Mouse (Mus musculus) cerebral cortex, adult 2 months (tissue): ENCODE results near the gene Kif1b.

ENCODE experiments used
- WGBS: fragments of 180-500 bp; shearing (Covaris S2); methylation state at CpG from one replicate; pipeline ENCODE4 v1.1.7; 2018; 5-methylcytosine and 5-hydroxymethylcytosine counted together

The Kif1b gene

DNA sequence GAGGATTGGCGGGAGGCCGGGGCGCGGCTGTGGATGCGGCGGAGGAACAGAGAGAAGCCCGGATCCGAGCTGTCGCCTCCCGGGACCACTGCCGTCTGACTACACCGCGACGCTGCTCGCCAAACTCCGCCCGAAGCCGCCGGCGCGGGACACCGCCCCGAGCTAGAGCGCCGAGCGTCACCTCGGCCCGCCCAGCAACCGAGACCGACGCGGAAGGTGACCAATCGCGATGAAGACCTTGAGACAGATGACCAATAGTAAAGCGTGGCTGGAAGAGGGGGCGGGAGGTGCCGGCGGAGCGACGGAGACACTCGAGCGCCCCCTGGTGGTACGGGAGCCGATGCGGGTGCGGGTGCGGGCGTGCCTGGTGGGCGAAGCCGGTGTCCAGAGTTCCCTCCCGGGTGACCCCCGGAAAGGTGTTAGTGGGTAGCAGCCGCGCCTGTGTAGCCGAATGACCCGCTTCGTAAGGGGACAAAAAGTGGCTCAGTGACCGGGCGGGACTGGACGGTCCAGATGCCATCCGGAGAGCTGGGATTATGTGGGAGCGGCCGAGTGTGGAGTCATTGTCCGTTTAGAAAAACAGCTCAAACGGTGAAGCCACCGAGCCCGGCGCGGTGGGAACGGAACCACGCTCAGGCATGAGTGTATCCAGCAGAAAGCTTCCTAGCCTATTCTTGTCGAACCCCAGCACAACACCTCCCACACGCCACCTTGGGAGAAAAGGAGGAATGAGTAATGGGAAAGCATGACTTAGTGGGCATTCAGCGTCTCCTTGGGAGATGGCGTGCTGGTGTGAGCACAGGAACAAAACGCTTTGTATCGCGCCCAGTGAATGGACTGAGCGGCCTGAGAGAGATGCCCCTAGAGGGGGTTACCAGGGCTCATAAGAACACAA is at the start of gene Kif1b:
TSS of gene Kif1b (minus strand) at position 98 of the 895 bp plus-strand sequence.
- WGBS = under 1% methylated on average over 79 of the region's 79 CpGs

DNA sequence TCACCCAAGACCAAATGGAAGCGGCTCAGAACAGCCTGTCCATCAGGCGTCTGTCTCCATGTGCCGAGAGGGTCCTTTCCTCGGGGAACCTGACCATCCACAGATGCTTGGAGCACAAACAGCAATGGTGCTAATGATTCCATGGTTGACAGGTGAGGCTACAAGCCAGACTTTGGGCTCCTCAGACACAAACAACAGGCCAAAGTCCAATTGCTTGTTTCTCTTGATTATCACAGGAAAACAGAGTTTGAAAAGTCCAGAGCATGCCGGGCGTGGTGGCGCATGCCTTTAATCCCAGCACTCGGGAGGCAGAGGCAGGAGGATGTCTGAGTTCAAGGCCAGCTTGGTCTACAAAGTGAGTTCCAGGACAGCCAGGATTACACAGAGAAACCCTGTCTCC is 47.2 kb upstream of the Kif1b start:
- 95% methylated on average over 8 of the region's 8 CpGs for WGBS

DNA sequence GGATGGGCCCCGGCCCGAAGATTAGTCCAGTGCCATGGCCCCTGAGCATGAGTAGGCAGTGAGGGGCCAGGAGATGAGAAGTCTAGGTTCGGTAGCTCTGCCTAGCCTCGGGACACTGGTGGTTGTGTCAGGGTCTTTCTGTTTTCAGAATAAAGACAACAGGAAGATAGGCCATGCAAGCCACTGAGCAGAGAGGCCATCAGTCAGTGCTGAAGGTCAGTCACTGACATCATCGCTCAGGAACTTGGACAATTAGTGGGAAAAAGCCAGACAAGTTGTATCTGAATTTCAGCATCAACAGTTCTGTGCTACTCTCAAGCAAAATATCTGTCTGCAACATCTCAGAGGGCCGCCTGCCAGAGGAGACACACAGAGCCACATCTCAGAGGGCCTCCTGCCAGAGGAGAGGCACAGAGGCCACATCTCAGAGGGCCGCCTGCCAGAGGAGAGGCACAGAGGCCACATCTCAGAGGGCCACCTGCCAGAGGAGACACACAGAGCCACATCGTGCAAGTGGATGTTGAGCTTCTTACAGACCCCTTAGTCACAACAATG is 44.2 kb upstream of the Kif1b start:
- 80% methylated on average over 8 of the region's 8 CpGs for WGBS

DNA sequence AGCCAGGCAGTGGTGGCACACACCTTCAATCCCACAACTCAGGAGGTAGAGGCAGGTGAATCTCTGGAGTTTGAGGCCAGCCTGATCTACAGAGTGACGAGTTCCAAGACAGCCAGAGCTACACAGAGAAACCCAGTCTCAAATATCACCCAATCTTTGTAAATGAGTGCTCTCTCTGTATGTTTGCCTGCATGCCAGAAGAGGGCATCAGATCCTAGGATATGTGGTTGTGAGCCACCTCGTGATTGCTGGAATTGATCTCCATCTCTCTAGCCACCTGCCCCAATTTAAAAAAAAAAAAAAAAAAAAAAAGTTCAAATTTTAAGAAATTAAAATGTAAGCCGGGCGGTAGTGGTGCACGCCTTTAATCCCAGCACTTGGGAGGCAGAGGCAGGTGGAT is 41.5 kb upstream of the Kif1b start:
- 71% methylated on average over 5 of the region's 5 CpGs for WGBS

DNA sequence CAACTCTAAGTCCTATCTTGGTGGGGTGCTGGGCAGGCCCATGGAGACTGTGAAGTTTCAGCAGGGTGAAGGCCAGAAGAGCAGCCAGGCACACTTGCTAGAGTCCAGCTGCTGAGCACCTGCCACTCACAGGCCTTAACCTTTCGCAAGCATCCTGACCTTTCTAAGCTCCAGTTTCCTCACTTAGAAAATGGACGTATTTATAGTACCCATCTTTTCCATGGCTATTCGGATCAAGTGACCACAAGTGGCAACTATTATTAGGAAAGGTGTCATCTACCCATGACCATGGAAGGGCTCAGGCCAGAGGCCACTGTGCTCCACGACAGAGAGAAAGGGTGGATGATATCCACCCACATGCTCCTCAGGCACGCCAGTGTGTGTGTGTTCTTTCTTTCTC is 38.4 kb upstream of the Kif1b start:
- WGBS = 65% methylated on average over 5 of the region's 5 CpGs

DNA sequence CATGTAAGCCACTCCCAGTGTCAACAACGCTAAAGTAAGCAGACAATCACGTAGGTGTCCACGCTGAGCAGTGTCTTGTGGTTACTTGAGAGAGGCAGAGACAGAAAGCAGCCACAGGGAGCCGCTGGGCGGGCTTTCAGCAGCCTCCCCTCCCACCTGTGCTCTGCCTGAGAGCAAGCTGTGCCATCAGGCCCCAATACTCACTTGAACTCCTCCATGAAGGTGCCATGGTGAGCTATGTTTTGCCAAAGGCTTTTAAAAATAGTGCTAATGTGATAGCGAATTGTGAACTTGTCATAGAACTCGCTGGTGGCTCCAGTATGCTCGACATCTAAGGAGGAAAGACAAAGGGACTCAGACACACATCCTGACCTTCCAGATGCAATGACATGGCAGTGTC is 36.8 kb upstream of the Kif1b start:
- 49% methylated on average over 8 of the region's 8 CpGs for WGBS

DNA sequence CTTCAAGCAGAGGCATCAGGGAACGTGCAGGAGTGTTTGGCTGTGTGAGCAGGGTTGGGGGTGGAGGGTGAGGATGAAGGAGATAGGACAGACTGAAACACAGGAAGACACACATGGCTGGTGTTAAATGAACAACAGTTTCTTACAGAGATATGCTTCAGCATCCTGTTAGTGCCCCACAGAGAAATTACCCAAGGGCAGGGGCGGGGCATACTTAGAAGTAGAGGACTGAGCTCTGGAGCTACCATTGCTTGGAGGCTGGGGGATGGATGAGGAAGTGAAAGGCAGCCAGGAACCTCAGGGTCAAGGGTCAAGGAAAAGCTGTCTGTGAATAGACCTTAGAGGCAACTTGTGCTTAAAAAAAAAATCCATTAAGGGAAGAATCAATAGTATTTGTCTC is 33.2 kb upstream of the Kif1b start:
- 54% methylated on average over 2 of the region's 2 CpGs for WGBS

DNA sequence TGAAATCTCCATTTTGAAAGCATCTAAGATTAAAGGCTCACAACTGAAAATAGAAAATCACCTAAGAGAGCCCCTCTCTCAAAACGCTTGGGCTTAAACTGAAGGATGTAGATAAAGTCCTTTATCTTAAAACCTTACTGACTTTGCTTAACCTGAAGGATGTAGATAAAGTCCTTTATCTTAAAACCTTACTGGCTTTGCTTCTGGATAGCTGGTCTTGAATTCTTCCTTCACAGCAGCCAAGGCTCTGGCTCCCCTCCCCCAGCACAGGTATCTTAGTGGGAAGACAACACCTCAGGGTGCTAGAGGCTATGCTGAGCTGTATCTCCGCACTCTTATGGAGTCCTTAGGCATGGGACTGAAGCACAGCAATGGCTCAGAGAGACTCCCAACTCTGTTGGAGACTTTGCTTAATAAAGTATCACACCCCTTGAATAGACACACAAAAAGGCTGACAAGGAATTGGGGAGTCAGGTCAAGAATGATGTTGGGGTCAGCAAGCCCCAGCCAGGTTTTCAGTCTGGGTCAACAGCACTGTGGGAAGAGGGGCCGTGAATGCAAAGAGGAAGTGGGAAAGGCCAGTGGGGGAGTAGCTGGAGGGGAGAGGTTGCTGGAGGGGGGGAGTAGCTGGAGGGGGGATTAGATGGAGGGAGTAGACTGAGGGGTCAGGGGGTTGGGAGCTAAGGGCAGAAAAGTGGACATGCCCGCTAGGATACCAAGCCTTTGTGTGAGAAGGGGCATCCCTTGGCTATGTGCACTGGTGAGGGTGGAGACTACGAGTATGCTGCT is 32.1 kb upstream of the Kif1b start:
- 79% methylated on average over 5 of the region's 5 CpGs for WGBS

DNA sequence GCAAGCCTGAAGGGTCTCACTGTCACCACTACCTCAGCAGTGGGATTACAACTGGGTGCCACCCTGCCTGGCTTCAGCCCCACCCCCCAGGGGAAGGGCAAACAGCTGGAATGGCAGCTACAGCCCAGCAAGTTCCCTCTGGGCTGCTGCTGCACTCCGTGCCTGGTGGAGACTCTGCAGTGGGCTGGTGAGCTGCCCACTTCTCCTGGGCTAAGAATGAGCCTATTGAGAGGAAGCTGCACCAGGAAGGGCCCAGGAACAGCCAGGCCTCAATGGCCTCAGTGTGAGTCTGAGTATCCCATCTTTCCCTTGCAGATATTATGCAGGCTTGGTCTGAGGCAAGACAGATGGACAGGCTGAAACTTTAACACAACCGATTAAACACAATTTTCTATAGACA is 30.6 kb upstream of the Kif1b start:
- 50% methylated on average over 2 of the region's 2 CpGs for WGBS

DNA sequence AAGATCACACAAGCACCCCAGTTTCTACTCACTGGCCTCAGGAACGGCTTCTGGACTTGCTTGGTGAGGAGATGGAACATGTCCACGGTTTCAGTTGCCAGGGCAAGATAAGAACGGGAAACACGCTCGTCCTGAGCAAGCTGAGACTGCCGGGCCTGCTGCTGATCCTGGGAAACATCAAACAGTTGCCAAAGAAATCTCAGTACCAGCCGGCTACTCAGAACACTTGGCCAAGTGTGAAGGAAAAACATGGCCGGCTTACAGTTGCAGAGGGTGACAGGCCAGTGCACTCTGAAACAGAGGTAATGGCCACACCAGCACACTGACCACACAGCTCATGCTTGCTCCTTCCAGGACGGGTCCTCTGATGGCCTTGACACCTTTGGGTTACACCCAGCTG is 29.9 kb upstream of the Kif1b start:
- WGBS = 42% methylated on average over 9 of the region's 9 CpGs

DNA sequence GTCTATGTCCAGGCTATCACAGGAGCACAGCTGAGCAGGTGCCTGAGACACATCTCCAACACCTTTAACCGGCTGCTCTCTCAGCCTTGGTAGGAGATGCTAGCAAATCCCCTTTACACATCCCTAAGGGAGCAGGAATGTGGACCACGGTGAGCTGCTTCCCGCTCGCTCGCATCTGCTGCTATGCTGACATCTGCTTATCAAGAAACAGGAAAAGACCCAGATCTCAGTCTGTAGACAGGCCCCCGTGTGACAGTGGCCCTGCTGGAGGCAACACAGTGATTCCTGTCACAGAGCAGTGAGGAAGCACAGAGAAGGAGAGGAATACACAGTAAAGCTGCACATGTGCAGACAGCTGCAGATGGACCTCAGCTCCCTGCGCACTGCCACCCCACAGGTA is 28.8 kb upstream of the Kif1b start:
- WGBS = 59% methylated on average over 7 of the region's 7 CpGs

DNA sequence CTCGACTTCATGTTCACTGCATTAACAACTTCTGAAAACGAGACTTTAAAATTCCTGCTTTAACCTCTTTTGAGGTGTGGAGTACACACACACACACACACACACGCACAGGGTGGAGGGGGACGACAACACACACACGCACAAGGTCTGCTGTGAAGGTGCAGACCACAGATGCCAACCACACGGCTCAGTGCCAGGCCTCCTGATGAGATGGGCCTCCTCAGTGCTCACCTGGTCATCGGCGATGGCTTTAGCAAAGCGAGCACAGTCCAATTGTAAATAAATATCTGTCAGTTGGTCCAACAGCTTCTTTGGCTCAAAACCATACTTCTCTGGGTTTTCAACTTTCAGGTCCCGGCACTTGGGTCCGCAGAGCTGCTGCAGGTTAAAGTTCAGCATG is 27.4 kb upstream of the Kif1b start:
- 93% methylated on average over 11 of the region's 11 CpGs for WGBS

DNA sequence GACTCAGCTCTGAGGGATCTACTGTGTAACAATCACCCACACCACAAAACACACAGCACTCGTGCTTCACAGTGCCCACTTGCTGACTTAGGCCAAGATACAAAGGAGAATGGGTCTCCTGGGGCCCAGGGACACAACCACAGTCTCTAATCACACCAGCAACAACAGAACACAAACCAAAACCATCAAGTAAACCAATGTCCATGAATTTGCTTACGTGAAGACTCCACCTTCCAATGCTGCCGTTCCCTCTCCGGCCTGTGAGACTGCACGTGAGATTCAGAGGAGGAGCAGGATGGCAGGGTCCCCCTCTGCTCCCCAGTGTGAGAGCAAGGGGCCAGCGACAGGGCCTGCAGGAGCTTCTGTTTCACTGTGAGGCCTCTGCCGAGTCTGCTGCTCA is 25.2 kb upstream of the Kif1b start:
- 80% methylated on average over 7 of the region's 7 CpGs for WGBS

DNA sequence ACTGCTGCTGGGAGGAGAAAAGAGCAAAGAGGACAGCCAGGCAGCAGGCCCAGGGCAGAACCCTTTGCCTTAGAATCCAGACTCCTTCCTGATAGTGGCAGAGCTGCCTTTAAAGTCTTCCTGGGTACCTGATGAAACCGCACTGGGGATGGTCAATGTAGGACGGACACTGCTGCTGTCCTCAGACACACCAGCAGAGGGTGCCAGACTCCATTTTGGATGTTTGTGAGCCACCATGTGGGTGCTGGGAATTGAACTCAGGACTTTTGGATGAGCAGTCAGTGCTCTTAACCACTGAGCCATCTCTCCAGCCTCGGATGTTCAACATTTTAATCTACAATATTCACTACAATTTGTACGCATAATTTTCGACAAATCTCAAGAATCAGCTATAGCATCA is 23.0 kb upstream of the Kif1b start:
- 96% methylated on average over 5 of the region's 5 CpGs for WGBS

DNA sequence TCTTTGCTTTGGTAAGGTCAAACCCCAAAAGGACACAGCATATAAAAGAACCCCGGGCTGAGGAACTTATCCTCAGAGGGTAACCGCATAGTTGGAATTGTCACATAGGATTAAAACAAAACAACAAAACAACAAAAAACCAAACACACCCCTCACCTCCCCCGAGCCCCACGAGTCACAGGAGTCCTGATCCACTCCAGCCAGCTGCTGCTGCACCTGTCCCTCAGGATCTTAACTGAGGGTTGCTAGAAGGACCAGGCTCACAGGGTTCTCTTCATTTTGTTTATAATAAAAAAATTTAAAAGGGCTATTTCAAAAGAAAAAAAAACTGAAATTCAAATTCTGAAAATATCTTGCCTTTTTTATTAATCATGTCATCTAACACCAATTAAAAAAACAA is 21.2 kb upstream of the Kif1b start:
- 78% methylated on average over 4 of the region's 4 CpGs for WGBS

DNA sequence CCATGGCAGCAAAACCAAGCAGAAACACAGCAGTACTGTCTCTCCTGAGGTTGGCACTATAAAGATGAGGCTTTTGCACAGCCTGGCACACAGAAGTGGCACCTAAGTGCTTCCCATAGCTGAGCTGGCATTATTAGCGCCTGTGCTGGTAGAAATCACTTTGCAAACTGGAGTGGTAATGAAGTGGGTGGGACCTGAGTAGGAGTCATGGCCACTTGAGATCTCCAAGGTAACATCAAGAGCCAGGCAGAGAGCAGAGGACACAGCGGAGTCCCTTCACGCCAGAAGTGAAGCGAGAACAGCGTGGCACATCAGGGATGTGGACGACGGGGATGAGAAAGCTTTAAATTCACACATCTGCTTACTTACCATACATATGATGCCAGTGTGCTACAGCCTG is 19.8 kb upstream of the Kif1b start:
- 91% methylated on average over 7 of the region's 7 CpGs for WGBS

DNA sequence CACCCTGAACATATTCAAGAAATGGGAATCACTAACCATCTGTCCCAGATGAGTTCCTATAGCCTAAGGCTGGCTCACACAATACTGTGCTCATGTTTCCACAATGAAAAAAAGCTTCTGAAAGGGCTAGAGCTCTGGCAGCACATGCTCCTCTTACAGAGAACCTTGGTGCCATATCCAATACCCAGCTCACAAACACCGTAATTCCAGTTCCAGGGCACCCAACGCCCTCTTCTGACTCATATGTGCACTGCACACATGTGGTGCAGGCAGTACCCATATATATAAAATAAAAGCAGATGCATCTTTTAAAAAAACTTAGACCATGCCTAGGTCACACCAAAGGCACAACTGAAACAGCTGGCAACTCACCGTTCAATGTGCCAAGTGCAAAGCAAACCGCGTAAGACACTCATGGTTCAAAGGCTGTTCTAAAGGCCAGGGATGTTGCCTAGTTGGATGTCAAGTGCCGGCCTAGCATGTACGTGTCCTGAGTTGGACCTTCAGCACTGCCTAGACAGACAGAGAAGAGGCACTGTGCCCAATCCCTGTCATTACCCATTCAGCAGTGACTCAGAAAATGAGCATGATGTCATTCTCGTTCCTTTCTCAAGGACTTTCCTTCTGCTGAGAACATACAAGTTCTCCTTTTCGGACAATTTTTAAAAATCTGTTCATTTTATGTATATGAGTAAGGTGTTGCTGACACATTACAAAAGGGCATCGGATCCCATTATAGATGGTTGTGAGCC is 18.1 kb upstream of the Kif1b start:
- 59% methylated on average over 10 of the region's 10 CpGs for WGBS

DNA sequence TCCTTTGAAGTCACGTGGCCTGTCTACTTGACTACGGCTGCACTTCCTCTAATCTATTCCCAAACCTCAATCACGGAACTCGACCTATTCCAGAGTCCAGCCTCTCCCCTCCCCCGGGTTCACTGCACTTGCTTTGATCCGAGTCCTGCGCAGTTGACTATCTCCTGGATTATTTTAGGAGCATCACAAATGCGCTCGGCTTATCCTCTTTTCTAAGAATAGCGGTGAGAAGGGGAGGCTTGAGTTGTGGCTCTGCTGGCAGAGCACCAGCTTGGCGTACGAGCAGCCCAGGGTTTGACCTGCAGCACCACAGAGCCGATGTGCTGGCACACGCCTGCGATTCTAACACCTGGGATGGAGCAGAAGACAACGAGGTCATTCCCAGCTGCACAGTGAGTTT is 16.2 kb upstream of the Kif1b start:
- WGBS = 54% methylated on average over 16 of the region's 16 CpGs

DNA sequence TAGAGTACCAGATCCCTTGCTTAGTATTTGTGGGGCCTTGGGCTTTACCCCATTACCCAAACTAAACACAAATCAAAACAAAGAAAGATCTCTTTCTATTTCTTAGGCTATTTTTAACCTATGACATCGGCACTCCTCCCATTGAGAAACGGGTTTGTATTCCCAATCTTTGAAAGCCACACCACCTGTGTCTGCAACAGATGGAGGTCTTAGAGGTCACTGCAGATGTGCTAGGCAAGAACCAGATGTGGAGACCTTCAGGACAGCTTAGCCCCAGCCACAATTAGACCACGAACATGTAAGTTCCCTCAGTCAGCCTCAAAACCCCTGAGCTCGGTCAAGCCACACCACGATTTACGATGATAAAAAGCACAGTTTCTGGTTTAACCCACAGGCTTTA is 15.2 kb upstream of the Kif1b start:
- WGBS = 81% methylated on average over 6 of the region's 6 CpGs

DNA sequence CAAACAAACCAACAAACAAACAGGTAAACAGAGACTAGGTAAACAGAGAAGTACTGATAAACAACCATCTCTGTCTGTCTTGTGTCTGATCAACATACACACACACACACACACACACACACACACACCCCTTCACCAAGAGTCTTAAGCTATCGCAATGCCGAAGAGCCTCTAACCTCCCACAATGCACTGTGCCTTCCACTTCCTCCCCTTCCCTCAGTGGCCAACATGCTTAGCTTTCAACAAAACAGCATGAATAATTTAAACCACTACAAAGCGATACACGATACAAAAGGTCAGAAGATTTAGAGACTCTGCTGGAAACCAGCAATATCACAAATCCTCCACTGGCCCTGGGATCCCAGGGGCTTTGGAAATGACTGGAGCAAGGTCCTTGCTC is 14.8 kb upstream of the Kif1b start:
- 69% methylated on average over 4 of the region's 4 CpGs for WGBS

DNA sequence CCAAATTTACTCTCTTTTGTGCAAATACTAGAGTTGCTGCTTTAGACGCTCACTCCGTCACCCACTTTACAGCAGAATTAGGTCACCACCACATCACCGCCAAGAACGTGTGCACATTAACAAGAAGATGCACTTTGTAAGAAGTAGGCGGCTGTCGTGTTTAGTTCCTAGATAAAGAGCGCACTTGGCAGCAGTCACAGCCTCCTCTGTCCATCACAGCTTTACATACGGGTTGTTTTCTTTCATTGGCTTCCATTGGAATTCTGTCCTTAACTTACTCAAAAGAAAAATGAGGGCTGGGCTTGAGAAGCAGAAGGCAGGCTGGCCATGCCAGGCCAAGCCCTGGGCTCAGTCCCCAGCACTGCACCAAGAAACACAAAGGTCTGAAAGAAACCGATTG is 11.6 kb upstream of the Kif1b start:
- WGBS = 31% methylated on average over 9 of the region's 9 CpGs

DNA sequence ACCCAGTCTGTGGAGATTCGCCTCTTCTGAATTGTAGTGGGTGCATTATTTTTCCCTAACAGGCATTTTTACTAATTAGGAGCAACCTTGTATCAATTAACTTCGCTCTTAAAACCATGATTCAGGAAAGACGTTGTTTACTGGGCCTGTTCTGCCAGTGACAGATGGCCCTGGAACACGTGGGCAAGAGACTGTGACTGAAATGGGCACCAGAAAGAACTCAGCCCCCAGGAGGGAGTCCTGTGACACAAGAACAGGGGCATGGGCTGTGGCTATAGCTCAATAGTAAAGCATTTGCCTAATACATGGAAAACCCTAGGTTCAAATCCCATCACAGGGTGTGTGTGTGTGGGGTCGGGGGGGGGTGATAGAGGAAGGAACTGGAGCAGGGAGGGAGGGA is 9.9 kb upstream of the Kif1b start:
- WGBS = 48% methylated on average over 5 of the region's 5 CpGs
